Mouse (Mus musculus): ENCODE data around the gene Mcoln3. TPM values are rescaled to one million over a fixed set of nuclear protein-coding genes. Genes with fewer than 3 reads are reported as not detected.
A peak's percentile ranks its signal among the peaks of the same experiment; 100 is the strongest.

Gene Mcoln3
- polyA plus RNA-seq, 1 experiment from 2014 or later: 8.9 TPM

DNA sequence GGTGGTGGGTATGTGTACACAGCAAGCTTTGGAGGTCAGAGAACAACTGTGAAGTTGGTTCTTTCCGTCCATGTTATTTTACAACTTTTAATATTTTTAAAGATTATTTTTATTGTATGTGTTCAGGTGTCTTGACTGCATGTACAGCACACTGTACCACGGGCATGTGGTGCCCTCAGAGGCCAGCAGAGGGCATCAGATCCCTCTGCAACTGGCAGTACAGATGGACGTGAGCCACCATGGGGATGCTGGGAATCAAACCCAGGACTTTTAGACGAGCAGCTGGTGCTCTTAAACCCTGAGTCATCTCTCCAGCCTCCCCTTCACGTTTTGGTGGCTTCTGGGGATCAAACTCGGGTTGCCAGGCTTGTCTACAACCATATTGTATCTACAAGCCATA is 15.2 kb upstream of the Mcoln3 start:
- H3K27ac ChIP-seq (ENCODE audit: low read depth, low read length): no peak overlapping the region
- H3K9me3 ChIP-seq (ENCODE audit: control insufficient read depth, low read length): no peaks in the 10 kb centered on the region; the same call in 1 of the 2 replicates
- no peaks in the 10 kb centered on the region; the same call in 1 of the 2 replicates for H3K4me1 ChIP-seq (ENCODE audit: control insufficient read depth, insufficient read depth, low read length)
- no peak overlapping the region for H3K4me2 ChIP-seq (replicated peaks; ENCODE audit: low read depth, low read length)
- no peaks in the 10 kb centered on the region for H3K36me3 ChIP-seq (ENCODE audit: control insufficient read depth, insufficient read depth, low read length)
- 66% methylated on average over 6 of the region's 6 CpGs for WGBS
- no peak overlapping the region for H3K4me3 ChIP-seq (ENCODE audit: low read length)
- no peak for ATAC-seq (ENCODE audit: low FRiP score, low TSS enrichment)
- no peaks in the 10 kb centered on the region for H3K27me3 ChIP-seq (ENCODE audit: control insufficient read depth, insufficient read depth, low read length)
- no peak overlapping the region for H3K9ac ChIP-seq (ENCODE audit: low read depth, low read length)

GRCm38 (mm10) chr3:146107116-146107849 is 10.0 kb upstream of the Mcoln3 start:
- no peak overlapping the region for H3K27ac ChIP-seq (ENCODE audit: low read depth, low read length)
- H3K4me2 ChIP-seq (replicated peaks; ENCODE audit: low read depth, low read length): peak overlapping the region; percentile 80
- no peaks in the 10 kb centered on the region for H3K27me3 ChIP-seq (ENCODE audit: control insufficient read depth, insufficient read depth, low read length)
- H3K4me3 ChIP-seq (ENCODE audit: low read length): peak overlapping the region; percentile 44
- no peaks in the 10 kb centered on the region for H3K36me3 ChIP-seq (ENCODE audit: control insufficient read depth, insufficient read depth, low read length)
- no peaks in the 10 kb centered on the region; the same call in 1 of the 2 replicates for H3K9me3 ChIP-seq (ENCODE audit: control insufficient read depth, low read length)
- H3K4me1 ChIP-seq (ENCODE audit: control insufficient read depth, insufficient read depth, low read length): no peaks in the 10 kb centered on the region; the same call in 1 of the 2 replicates
- 4% methylated on average over 18 of the region's 18 CpGs for WGBS
- H3K9ac ChIP-seq (ENCODE audit: low read depth, low read length): 0 out of 2 replicates have a peak overlapping the region, but pooled peaks have one; percentile 35
- peak; percentile 72; the same call in 1 of the 2 replicates for ATAC-seq (ENCODE audit: low FRiP score, low TSS enrichment)

- no peaks in the 10 kb centered on the region; the same call in 1 of the 2 replicates for H3K9me3 ChIP-seq (ENCODE audit: control insufficient read depth, low read length)
- no peaks in the 10 kb centered on the region; the same call in 1 of the 2 replicates for H3K4me1 ChIP-seq (ENCODE audit: control insufficient read depth, insufficient read depth, low read length)
- 0 out of 2 replicates have a peak within 1 kb of the TSS, but pooled peaks have one; percentile 35 for H3K9ac ChIP-seq (ENCODE audit: low read depth, low read length)
- 11% methylated on average over 18 of the region's 18 CpGs for WGBS
- ATAC-seq (ENCODE audit: low FRiP score, low TSS enrichment): peak; percentile 93
- no peak within 1 kb of the TSS for H3K27ac ChIP-seq (ENCODE audit: low read depth, low read length)
- peak within 1 kb of the TSS; percentile 44 for H3K4me3 ChIP-seq (ENCODE audit: low read length)
- peak within 1 kb of the TSS; percentile 80 for H3K4me2 ChIP-seq (replicated peaks; ENCODE audit: low read depth, low read length)
- no peaks in the 10 kb centered on the region for H3K27me3 ChIP-seq (ENCODE audit: control insufficient read depth, insufficient read depth, low read length)
- no peaks in the 10 kb centered on the region for H3K36me3 ChIP-seq (ENCODE audit: control insufficient read depth, insufficient read depth, low read length)
These were observed 9.2 kb upstream of the Mcoln3 start, which contains the start of gene Wdr63 for GRCm38 (mm10) chr3:146107921-146108571. Wdr63 (minus strand) TSS chr3:146108130.

GRCm38 (mm10) chr3:146108945-146109344 is 8.3 kb upstream of the Mcoln3 start:
- ATAC-seq (ENCODE audit: low FRiP score, low TSS enrichment): no peak
- H3K27me3 ChIP-seq (ENCODE audit: control insufficient read depth, insufficient read depth, low read length): no peaks in the 10 kb centered on the region
- H3K9ac ChIP-seq (ENCODE audit: low read depth, low read length): no peak overlapping the region
- no peak overlapping the region for H3K4me3 ChIP-seq (ENCODE audit: low read length)
- WGBS: 84% methylated on average over 2 of the region's 2 CpGs
- no peaks in the 10 kb centered on the region; the same call in 1 of the 2 replicates for H3K9me3 ChIP-seq (ENCODE audit: control insufficient read depth, low read length)
- H3K27ac ChIP-seq (ENCODE audit: low read depth, low read length): no peak overlapping the region
- H3K4me1 ChIP-seq (ENCODE audit: control insufficient read depth, insufficient read depth, low read length): no peaks in the 10 kb centered on the region; the same call in 1 of the 2 replicates
- H3K36me3 ChIP-seq (ENCODE audit: control insufficient read depth, insufficient read depth, low read length): no peaks in the 10 kb centered on the region
- no peak overlapping the region for H3K4me2 ChIP-seq (replicated peaks; ENCODE audit: low read depth, low read length)

DNA sequence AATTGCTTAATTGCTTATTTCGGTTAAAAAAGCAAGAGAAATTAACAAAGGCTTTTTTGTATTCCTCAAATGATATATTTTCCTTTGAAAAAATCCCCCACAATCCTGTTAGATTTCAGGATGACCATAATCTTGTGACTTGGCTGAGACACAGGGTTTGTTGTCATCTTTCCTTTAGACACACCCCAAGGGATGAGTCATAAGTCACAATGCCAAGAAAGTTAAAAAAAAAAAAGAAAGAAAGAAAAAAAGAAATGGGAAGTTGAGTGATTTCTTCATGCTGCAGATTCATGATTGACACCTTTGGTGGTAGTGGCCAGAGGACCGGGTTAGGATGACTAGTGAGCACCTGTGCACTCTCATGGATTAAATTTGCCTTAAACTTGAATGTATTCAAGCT is 6.9 kb upstream of the Mcoln3 start:
- H3K9ac ChIP-seq (ENCODE audit: low read depth, low read length): no peak overlapping the region
- H3K4me1 ChIP-seq (ENCODE audit: control insufficient read depth, insufficient read depth, low read length): no peaks in the 10 kb centered on the region; the same call in 1 of the 2 replicates
- ATAC-seq (ENCODE audit: low FRiP score, low TSS enrichment): no peak
- no peaks in the 10 kb centered on the region; the same call in 1 of the 2 replicates for H3K9me3 ChIP-seq (ENCODE audit: control insufficient read depth, low read length)
- no peak overlapping the region for H3K4me2 ChIP-seq (replicated peaks; ENCODE audit: low read depth, low read length)
- H3K27ac ChIP-seq (ENCODE audit: low read depth, low read length): no peak overlapping the region
- 83% methylated on average over 2 of the region's 2 CpGs for WGBS
- no peak overlapping the region for H3K4me3 ChIP-seq (ENCODE audit: low read length)
- H3K27me3 ChIP-seq (ENCODE audit: control insufficient read depth, insufficient read depth, low read length): no peaks in the 10 kb centered on the region
- H3K36me3 ChIP-seq (ENCODE audit: control insufficient read depth, insufficient read depth, low read length): no peaks in the 10 kb centered on the region

GRCm38 (mm10) chr3:146110916-146111315 is 6.3 kb upstream of the Mcoln3 start:
- Histone ChIP-seq H3K9ac (ENCODE audit: low read depth, low read length) (no peak overlapping the region), H3K36me3 (ENCODE audit: control insufficient read depth, insufficient read depth, low read length) (no peaks in the 10 kb centered on the region), H3K27ac (ENCODE audit: low read depth, low read length) (no peak overlapping the region), H3K4me2 (replicated peaks; ENCODE audit: low read depth, low read length) (no peak overlapping the region), H3K27me3 (ENCODE audit: control insufficient read depth, insufficient read depth, low read length) (no peaks in the 10 kb centered on the region), H3K9me3 (ENCODE audit: control insufficient read depth, low read length) (no peaks in the 10 kb centered on the region; the same call in 1 of the 2 replicates), H3K4me3 (ENCODE audit: low read length) (no peak overlapping the region), H3K4me1 (ENCODE audit: control insufficient read depth, insufficient read depth, low read length) (no peaks in the 10 kb centered on the region; the same call in 1 of the 2 replicates)
- WGBS: 79% methylated on average over 6 of the region's 6 CpGs
- ATAC-seq (ENCODE audit: low FRiP score, low TSS enrichment): no peak

GRCm38 (mm10) chr3:146117997-146118457 is 777 bp downstream of the Mcoln3 start:
- no peaks in the 10 kb centered on the region for H3K9me3 ChIP-seq (ENCODE audit: control insufficient read depth, low read length)
- H3K27me3 ChIP-seq (ENCODE audit: control insufficient read depth, insufficient read depth, low read length): peaks cover 5% of the 10 kb centered on the region
- no peak overlapping the region for H3K4me3 ChIP-seq (ENCODE audit: low read length)
- no peaks in the 10 kb centered on the region for H3K36me3 ChIP-seq (ENCODE audit: control insufficient read depth, insufficient read depth, low read length)
- peaks cover 9% of the 10 kb centered on the region; the same call in 1 of the 2 replicates for H3K4me1 ChIP-seq (ENCODE audit: control insufficient read depth, insufficient read depth, low read length)
- ATAC-seq (ENCODE audit: low FRiP score, low TSS enrichment): 0 out of 2 replicates have a peak, but pooled peaks have one; percentile 1
- 54% methylated on average over 9 of the region's 9 CpGs for WGBS
- H3K4me2 ChIP-seq (replicated peaks; ENCODE audit: low read depth, low read length): peak overlapping the region; percentile 49
- H3K9ac ChIP-seq (ENCODE audit: low read depth, low read length): no peak overlapping the region
- H3K27ac ChIP-seq (ENCODE audit: low read depth, low read length): no peak overlapping the region

DNA sequence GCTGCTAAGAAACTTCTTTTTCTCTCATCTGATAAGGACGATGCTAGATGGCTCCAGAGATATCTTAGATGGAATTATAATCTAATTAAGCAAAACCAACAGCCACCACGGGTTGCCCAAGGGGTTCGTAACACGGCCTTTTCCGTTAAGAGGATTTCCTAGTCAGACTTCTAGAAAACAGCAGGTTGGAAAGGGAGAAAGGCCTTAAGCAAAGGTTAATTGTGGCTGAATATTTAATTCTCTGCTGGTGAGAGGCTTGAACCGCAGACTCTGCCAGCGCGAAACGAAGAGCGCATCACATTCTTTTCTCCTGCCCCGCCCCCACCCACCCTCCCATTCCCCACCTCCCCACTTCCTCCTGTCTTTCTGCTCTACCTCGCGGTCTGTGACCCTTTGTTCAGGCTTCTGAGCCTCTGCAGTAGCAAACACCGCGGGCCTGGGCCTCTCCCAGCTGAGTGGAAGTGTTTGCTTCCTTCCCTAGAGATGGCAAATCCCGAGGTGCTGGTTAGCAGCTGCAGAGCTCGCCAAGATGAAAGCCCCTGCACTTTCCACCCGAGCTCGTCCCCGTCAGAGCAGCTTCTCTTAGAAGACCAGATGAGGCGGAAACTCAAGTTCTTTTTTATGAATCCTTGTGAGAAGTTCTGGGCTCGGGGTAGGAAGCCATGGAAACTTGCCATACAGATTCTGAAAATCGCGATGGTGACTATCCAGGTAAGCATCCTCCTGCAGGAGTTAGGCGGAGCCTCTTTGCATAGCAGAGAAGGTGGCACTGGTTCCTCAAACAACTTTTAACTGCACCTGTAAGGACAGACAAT is 4.3 kb downstream of the Mcoln3 start:
- Histone ChIP-seq H3K9ac (ENCODE audit: low read depth, low read length) (peak overlapping the region; percentile 42; the same call in 1 of the 2 replicates), H3K27ac (ENCODE audit: low read depth, low read length) (no peak overlapping the region), H3K27me3 (ENCODE audit: control insufficient read depth, insufficient read depth, low read length) (peaks cover 5% of the 10 kb centered on the region), H3K4me1 (ENCODE audit: control insufficient read depth, insufficient read depth, low read length) (peaks cover 9% of the 10 kb centered on the region; the same call in 1 of the 2 replicates), H3K9me3 (ENCODE audit: control insufficient read depth, low read length) (no peaks in the 10 kb centered on the region), H3K4me2 (replicated peaks; ENCODE audit: low read depth, low read length) (peak overlapping the region; percentile 50), H3K4me3 (ENCODE audit: low read length) (peak overlapping the region; percentile 24), H3K36me3 (ENCODE audit: control insufficient read depth, insufficient read depth, low read length) (no peaks in the 10 kb centered on the region)
- WGBS: 11% methylated on average over 25 of the region's 25 CpGs
- ATAC-seq (ENCODE audit: low FRiP score, low TSS enrichment): peak; percentile 75; the same call in 1 of the 2 replicates
